Mouse (Mus musculus): Measurements from ENCODE around the gene Fam216a.

DNA sequence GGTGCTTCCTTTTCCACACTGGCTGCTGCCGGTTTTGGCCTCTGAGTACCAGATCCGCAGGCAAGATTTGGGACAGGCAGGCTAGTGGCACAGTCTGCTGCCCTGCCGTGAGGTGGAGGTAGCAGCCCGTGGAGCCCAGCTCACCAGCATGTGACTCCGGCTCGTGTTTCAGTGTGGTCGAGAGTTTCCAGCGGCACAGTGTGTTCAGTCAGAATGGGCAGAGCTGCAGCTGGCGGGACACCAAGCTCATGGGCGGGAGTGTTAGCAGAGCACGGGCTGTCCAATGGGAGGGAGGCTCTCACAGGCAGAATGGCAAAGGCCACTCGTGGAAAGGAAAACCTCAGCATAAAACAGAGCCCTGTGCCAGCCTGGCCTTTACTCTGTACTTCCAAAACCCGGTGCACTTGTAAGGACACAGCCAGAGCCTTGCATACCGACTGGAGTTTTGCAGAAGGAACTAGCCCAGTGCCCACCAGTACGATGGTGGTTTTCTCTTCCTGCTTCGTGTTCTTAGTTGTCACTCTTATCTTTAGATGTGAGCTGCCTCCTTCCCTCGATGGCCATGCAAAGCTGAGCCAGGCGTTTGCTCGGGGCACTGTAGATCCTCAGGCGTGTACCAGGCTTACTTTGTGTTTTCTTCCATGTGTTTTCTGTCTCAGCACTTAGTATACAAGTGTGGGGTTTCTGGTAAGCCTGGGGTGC, 57.0 kb downstream of the Fam216a start:
- TF ChIP-seq CTCF (IDR thresholded peaks at IDR 0.05; ENCODE audit: borderline replicate concordance, insufficient read depth, low read depth, low read length) = peak; percentile 35; the same call in 1 of the 2 replicates
- no peak for TF ChIP-seq POLR2A (IDR thresholded peaks at IDR 0.05; ENCODE audit: borderline replicate concordance, insufficient read depth, low read length)
